Mouse (Mus musculus): ENCODE measurements around the gene Soat2. TPM values are rescaled to one million over a fixed set of nuclear protein-coding genes. Genes with fewer than 3 reads are reported as not detected.

Gene Soat2
- total and polyA plus RNA-seq, 3 experiments, result 0.28 to 10.4 (median 0.56) TPM

DNA sequence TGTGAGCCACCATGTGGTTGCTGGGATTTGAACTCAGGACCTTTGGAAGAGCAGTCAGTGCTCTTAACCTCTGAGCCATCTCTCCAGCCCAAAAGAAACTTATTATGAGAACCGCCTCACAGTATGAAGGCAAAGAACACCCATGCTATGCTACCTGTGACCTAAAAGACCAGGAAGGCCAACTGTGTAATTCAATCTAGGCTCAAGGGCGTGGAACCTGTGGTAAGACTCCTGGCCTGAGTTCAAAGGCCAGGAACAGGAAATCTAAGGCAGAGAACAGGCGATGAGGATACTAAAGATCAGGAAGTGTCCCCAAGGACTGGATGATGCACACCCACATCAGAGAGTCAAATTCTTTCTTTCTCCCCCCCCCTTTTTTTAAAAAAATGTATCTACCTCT lies 23.3 kb downstream of the Soat2 start:
- H3K4me1 ChIP-seq (ENCODE audit: control insufficient read depth in 1 of 2, insufficient read depth in 2 of 2), result peaks cover 0 to 3% of the 10 kb centered on the region in 2 experiments; a peak in 2 of 4 replicates
- H3K79me2 ChIP-seq (replicated peaks; ENCODE audit: control insufficient read depth, extremely low read depth, insufficient read depth, poor library complexity, severe bottlenecking), result no peaks in the 10 kb centered on the region
- no peak overlapping the region for H3K27ac ChIP-seq (ENCODE audit: insufficient read depth, low read depth)
- H3K36me3 ChIP-seq (replicated peaks in 1 of 2; ENCODE audit: control insufficient read depth in 1 of 2, insufficient read depth in 1 of 2, low read length in 1 of 2), result no peaks in the 10 kb centered on the region
- no peaks in the 10 kb centered on the region for H3K9me3 ChIP-seq (replicated peaks; ENCODE audit: low read length)
- no peak overlapping the region for H3K9ac ChIP-seq (ENCODE audit: insufficient read depth, low read depth)
- dilution Hi-C loops (cut with MboI; ENCODE audit: extremely low pct_ligation_motif_present, extremely low pct_unique_long_range_greater_than_20kb, low sequenced_read_pairs) (no loop called here), in situ Hi-C loops (cut with MboI; ENCODE audit: low pct_ligation_motif_present, low pct_unique_long_range_greater_than_20kb, low sequenced_read_pairs) (no loop called here)
- H3K4me2 ChIP-seq (ENCODE audit: insufficient read depth, low read depth, poor library complexity, severe bottlenecking), result no peak overlapping the region
- no peaks in the 10 kb centered on the region for H3K27me3 ChIP-seq (replicated peaks)
- TF ChIP-seq ETS1 (conservative IDR thresholded peaks at IDR 0.05; ENCODE audit: low read depth, low read length), result no peak
- TF ChIP-seq PAX5 (IDR thresholded peaks at IDR 0.05; ENCODE audit: low read length), result no peak
- TF ChIP-seq KAT2A (IDR thresholded peaks at IDR 0.05; ENCODE audit: insufficient replicate concordance, low read length), result no peak
- TF ChIP-seq RCOR1 (conservative IDR thresholded peaks at IDR 0.05; ENCODE audit: low read depth, low read length), result no peak
- TF ChIP-seq TBP (conservative IDR thresholded peaks at IDR 0.05; ENCODE audit: low read depth, low read length), result no peak
- no peak for TF ChIP-seq RAD21 (IDR thresholded peaks at IDR 0.05; ENCODE audit: low read depth, low read length)
- TF ChIP-seq IRF4 (IDR thresholded peaks at IDR 0.05; ENCODE audit: low read depth, low read length), result no peak
- no peak for TF ChIP-seq CTCF (conservative IDR thresholded peaks at IDR 0.05 in 1 of 2, IDR thresholded peaks at IDR 0.05 in 1 of 2; ENCODE audit: low read depth in 2 of 2, low read length in 2 of 2)
- TF ChIP-seq EP300 (IDR thresholded peaks at IDR 0.05; ENCODE audit: low read length), result no peak
- TF ChIP-seq NRF1 (IDR thresholded peaks at IDR 0.05; ENCODE audit: low read depth, low read length), result no peak
- no peak for TF ChIP-seq MXI1 (IDR thresholded peaks at IDR 0.05; ENCODE audit: low read depth, low read length)
- no peak for TF ChIP-seq GABPA (IDR thresholded peaks at IDR 0.05; ENCODE audit: insufficient replicate concordance, low read depth, low read length)
- no peak for TF ChIP-seq MAFK (IDR thresholded peaks at IDR 0.05; ENCODE audit: insufficient replicate concordance, low read length)
- no peak for TF ChIP-seq BHLHE40 (IDR thresholded peaks at IDR 0.05; ENCODE audit: low read depth, low read length)
- no peak for TF ChIP-seq NELFE (IDR thresholded peaks at IDR 0.05; ENCODE audit: low read depth, low read length)
- TF ChIP-seq ZNF384 (IDR thresholded peaks at IDR 0.05; ENCODE audit: low read depth, low read length), result no peak
- TF ChIP-seq MYC (IDR thresholded peaks at IDR 0.05; ENCODE audit: low read depth, low read length), result no peak
- TF ChIP-seq HCFC1 (IDR thresholded peaks at IDR 0.05; ENCODE audit: low read depth, low read length), result no peak
- TF ChIP-seq UBTF (IDR thresholded peaks at IDR 0.05; ENCODE audit: low read depth, low read length), result no peak
- no peak for TF ChIP-seq ELF1 (IDR thresholded peaks at IDR 0.05; ENCODE audit: low read depth, low read length)
- H3K4me3 ChIP-seq (replicated peaks in 1 of 3; ENCODE audit: low read depth in 2 of 3, low read length in 2 of 3, poor library complexity in 1 of 3), result no peak overlapping the region
- no peak for DNase-seq (ENCODE audit: extremely low read depth)

DNA sequence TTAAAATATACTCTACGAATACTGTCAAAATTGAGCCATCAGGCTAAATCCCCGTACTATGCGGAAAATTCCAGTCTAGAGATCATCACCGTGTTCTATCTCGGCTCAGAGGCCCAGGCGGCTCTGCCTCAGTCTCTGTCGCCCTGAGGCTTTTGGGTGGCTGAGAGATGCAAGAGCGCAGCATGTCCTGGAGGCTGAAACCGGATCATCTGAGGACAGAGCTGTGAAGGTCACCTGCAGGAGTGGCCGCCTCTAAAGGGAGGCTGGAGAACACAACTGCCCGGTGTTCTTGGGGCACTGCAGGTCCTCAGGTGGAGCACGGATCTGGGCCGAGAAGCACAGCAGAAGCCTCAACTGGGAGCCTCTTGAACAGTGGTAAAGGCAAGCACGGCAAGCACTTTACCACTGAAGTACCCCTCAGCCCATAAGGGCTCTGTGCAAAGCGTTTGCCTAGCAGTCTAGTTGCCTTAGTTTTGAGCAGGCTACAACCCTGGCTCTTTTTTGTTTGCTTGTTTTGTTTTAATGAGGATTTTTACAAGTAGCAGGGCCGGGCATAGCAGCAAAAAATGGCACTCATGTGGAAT lies 25.5 kb downstream of the Soat2 start:
- Histone ChIP-seq H3K4me1 (ENCODE audit: control insufficient read depth in 1 of 2, insufficient read depth in 2 of 2) (peaks cover 0 to 4% of the 10 kb centered on the region in 2 experiments; a peak in 2 of 4 replicates), H3K36me3 (replicated peaks in 1 of 2; ENCODE audit: control insufficient read depth in 1 of 2, insufficient read depth in 1 of 2, low read length in 1 of 2) (peaks cover 0 to 4% of the 10 kb centered on the region in 2 experiments), H3K27me3 (replicated peaks) (no peaks in the 10 kb centered on the region), H3K9me3 (replicated peaks; ENCODE audit: low read length) (no peaks in the 10 kb centered on the region), H3K4me2 (ENCODE audit: insufficient read depth, low read depth, poor library complexity, severe bottlenecking) (no peak overlapping the region), H3K4me3 (replicated peaks in 1 of 3; ENCODE audit: low read depth in 2 of 3, low read length in 2 of 3, poor library complexity in 1 of 3) (no peak overlapping the region), H3K9ac (ENCODE audit: insufficient read depth, low read depth) (no peak overlapping the region), H3K27ac (ENCODE audit: insufficient read depth, low read depth) (no peak overlapping the region), H3K79me2 (replicated peaks; ENCODE audit: control insufficient read depth, extremely low read depth, insufficient read depth, poor library complexity, severe bottlenecking) (no peaks in the 10 kb centered on the region)
- dilution Hi-C loops (cut with MboI; ENCODE audit: extremely low pct_ligation_motif_present, extremely low pct_unique_long_range_greater_than_20kb, low sequenced_read_pairs), result no loop called here
- in situ Hi-C loops (cut with MboI; ENCODE audit: low pct_ligation_motif_present, low pct_unique_long_range_greater_than_20kb, low sequenced_read_pairs), result no loop called here
- DNase-seq (ENCODE audit: extremely low read depth), result no peak
- TF ChIP-seq USF2 (conservative IDR thresholded peaks at IDR 0.05; ENCODE audit: low read depth, low read length) (no peak), GABPA (IDR thresholded peaks at IDR 0.05; ENCODE audit: insufficient replicate concordance, low read depth, low read length) (no peak), HCFC1 (IDR thresholded peaks at IDR 0.05; ENCODE audit: low read depth, low read length) (no peak), CHD2 (IDR thresholded peaks at IDR 0.05; ENCODE audit: low read length) (no peak), USF1 (IDR thresholded peaks at IDR 0.05; ENCODE audit: low read depth, low read length) (no peak)

Data from CH12.LX (cell line).